Mouse (Mus musculus): Measurements from ENCODE around the gene Jph4. TPM values are rescaled to one million over a fixed set of nuclear protein-coding genes. Genes with fewer than 3 reads are reported as not detected.

The Jph4 gene
- polyA plus RNA-seq, 1 experiment from 2014 or later: 0.06 TPM

GRCm38 (mm10) chr14:55114759-55115701 lies 1.7 kb downstream of the Jph4 start:
- peak overlapping the region; percentile 54 for H3K4me3 ChIP-seq (replicated peaks)
- H3K4me2 ChIP-seq: peak overlapping the region; percentile 73
- DNase-seq (no peak), ATAC-seq (ENCODE audit: low read depth) (0 out of 2 replicates have a peak, but pooled peaks have one; percentile 22)
- H3K27me3 ChIP-seq: peaks cover 83% of the 10 kb centered on the region
- no peak overlapping the region for H3K27ac ChIP-seq
- H3K9ac ChIP-seq: peak overlapping the region; percentile 33; the same call in 1 of the 2 replicates
- WGBS (ENCODE audit: insufficient replicate concordance): under 1% methylated on average over 68 of the region's 78 CpGs
- H3K36me3 ChIP-seq: no peaks in the 10 kb centered on the region
- H3K9me3 ChIP-seq (replicated peaks): no peaks in the 10 kb centered on the region
- peaks cover 12% of the 10 kb centered on the region for H3K4me1 ChIP-seq (replicated peaks)

GRCm38 (mm10) chr14:55113975-55114645 lies 2.6 kb downstream of the Jph4 start:
- no peak overlapping the region for H3K9ac ChIP-seq
- WGBS (ENCODE audit: insufficient replicate concordance): 8% methylated on average over 26 of the region's 26 CpGs
- DNase-seq (no peak), ATAC-seq (ENCODE audit: low read depth) (no peak)
- H3K27me3 ChIP-seq: peaks cover 93% of the 10 kb centered on the region
- no peaks in the 10 kb centered on the region for H3K36me3 ChIP-seq
- H3K4me1 ChIP-seq (replicated peaks): peaks cover 17% of the 10 kb centered on the region
- peak overlapping the region; percentile 54 for H3K4me3 ChIP-seq (replicated peaks)
- H3K4me2 ChIP-seq: peak overlapping the region; percentile 73
- no peak overlapping the region for H3K27ac ChIP-seq
- no peaks in the 10 kb centered on the region for H3K9me3 ChIP-seq (replicated peaks)

GRCm38 (mm10) chr14:55113351-55113974 lies 3.3 kb downstream of the Jph4 start:
- H3K9ac ChIP-seq: no peak overlapping the region
- no peak overlapping the region for H3K4me3 ChIP-seq (replicated peaks)
- no peak for DNase-seq

GRCm38 (mm10) chr14:55111720-55112119 lies 5.0 kb downstream of the Jph4 start:
- WGBS (ENCODE audit: insufficient replicate concordance): 55% methylated on average over 2 of the region's 2 CpGs
- peaks cover 95% of the 10 kb centered on the region for H3K27me3 ChIP-seq
- peaks cover 33% of the 10 kb centered on the region for H3K4me1 ChIP-seq (replicated peaks)
- H3K36me3 ChIP-seq: no peaks in the 10 kb centered on the region
- no peak overlapping the region for H3K27ac ChIP-seq
- no peaks in the 10 kb centered on the region for H3K9me3 ChIP-seq (replicated peaks)
- no peak overlapping the region for H3K4me3 ChIP-seq (replicated peaks)
- no peak for ATAC-seq (ENCODE audit: low read depth)
- no peak overlapping the region for H3K9ac ChIP-seq
- H3K4me2 ChIP-seq: no peak overlapping the region
- no peak for DNase-seq

More at GRCm38 (mm10) chr14:55113351-55113974, 3.3 kb downstream of the Jph4 start:
- peaks cover 20% of the 10 kb centered on the region for H3K4me1 ChIP-seq (replicated peaks)
- no peak for ATAC-seq (ENCODE audit: low read depth)
- no peak overlapping the region for H3K27ac ChIP-seq
- 53% methylated on average over 51 of the region's 51 CpGs for WGBS (ENCODE audit: insufficient replicate concordance)
- H3K9me3 ChIP-seq (replicated peaks): no peaks in the 10 kb centered on the region
- peaks cover 99% of the 10 kb centered on the region for H3K27me3 ChIP-seq
- H3K36me3 ChIP-seq: no peaks in the 10 kb centered on the region
- H3K4me2 ChIP-seq: no peak overlapping the region

- no peak overlapping the region for H3K27ac ChIP-seq
- ATAC-seq (ENCODE audit: low read depth): no peak
- no peak overlapping the region for H3K4me2 ChIP-seq
- H3K36me3 ChIP-seq: no peaks in the 10 kb centered on the region
- H3K4me1 ChIP-seq (replicated peaks): peaks cover 42% of the 10 kb centered on the region
- WGBS (ENCODE audit: insufficient replicate concordance): 25% methylated on average over 9 of the region's 9 CpGs
- H3K9me3 ChIP-seq (replicated peaks): no peaks in the 10 kb centered on the region
- H3K9ac ChIP-seq: no peak overlapping the region
- DNase-seq: no peak
- peaks cover 79% of the 10 kb centered on the region for H3K27me3 ChIP-seq
- no peak overlapping the region for H3K4me3 ChIP-seq (replicated peaks)
Measured at GRCm38 (mm10) chr14:55110076-55110475, 6.7 kb downstream of the Jph4 start.

GRCm38 (mm10) chr14:55109048-55109873 lies 7.5 kb downstream of the Jph4 start:
- H3K27me3 ChIP-seq: peaks cover 71% of the 10 kb centered on the region
- H3K4me3 ChIP-seq (replicated peaks): no peak overlapping the region
- 21% methylated on average over 21 of the region's 21 CpGs for WGBS (ENCODE audit: insufficient replicate concordance)
- H3K9ac ChIP-seq: no peak overlapping the region
- no peak for DNase-seq
- H3K4me1 ChIP-seq (replicated peaks): peaks cover 40% of the 10 kb centered on the region
- no peak overlapping the region for H3K27ac ChIP-seq
- no peak for ATAC-seq (ENCODE audit: low read depth)
- no peaks in the 10 kb centered on the region for H3K9me3 ChIP-seq (replicated peaks)
- 0 out of 2 replicates have a peak, but pooled peaks cover 2% of the 10 kb centered on the region for H3K36me3 ChIP-seq
- H3K4me2 ChIP-seq: no peak overlapping the region

- no peak overlapping the region for H3K9ac ChIP-seq
- H3K36me3 ChIP-seq: peaks cover 10% of the 10 kb centered on the region
- H3K27ac ChIP-seq: no peak overlapping the region
- 25% methylated on average over 9 of the region's 9 CpGs for WGBS (ENCODE audit: insufficient replicate concordance)
- H3K4me2 ChIP-seq: no peak overlapping the region
- peaks cover 38% of the 10 kb centered on the region for H3K4me1 ChIP-seq (replicated peaks)
- no peak overlapping the region for H3K4me3 ChIP-seq (replicated peaks)
- H3K9me3 ChIP-seq (replicated peaks): no peaks in the 10 kb centered on the region
- DNase-seq (no peak), ATAC-seq (ENCODE audit: low read depth) (no peak)
- peaks cover 62% of the 10 kb centered on the region for H3K27me3 ChIP-seq
Measured at GRCm38 (mm10) chr14:55108202-55108870, 8.4 kb downstream of the Jph4 start.

GRCm38 (mm10) chr14:55106990-55107389 lies 9.7 kb downstream of the Jph4 start:
- no peak for ATAC-seq (ENCODE audit: low read depth)
- H3K9ac ChIP-seq: no peak overlapping the region
- peak overlapping the region; percentile 72 for H3K27ac ChIP-seq
- peaks cover 38% of the 10 kb centered on the region for H3K4me1 ChIP-seq (replicated peaks)
- peak overlapping the region; percentile 70; the same call in 1 of the 2 replicates for H3K4me3 ChIP-seq (replicated peaks)
- peaks cover 48% of the 10 kb centered on the region for H3K27me3 ChIP-seq
- 73% methylated on average over 8 of the region's 8 CpGs for WGBS (ENCODE audit: insufficient replicate concordance)
- H3K4me2 ChIP-seq: peak overlapping the region; percentile 93
- H3K36me3 ChIP-seq: peaks cover 23% of the 10 kb centered on the region
- no peaks in the 10 kb centered on the region for H3K9me3 ChIP-seq (replicated peaks)
- no peak for DNase-seq

GRCm38 (mm10) chr14:55105836-55106809 lies 10.6 kb downstream of the Jph4 start, which contains the start of gene Ap1g2:
TSS of gene Ap1g2 (minus strand) at chr14:55106593.
- Histone ChIP-seq H3K4me3 (replicated peaks) (peak within 1 kb of the TSS; percentile 70), H3K9ac (peak within 1 kb of the TSS; percentile 76), H3K36me3 (peaks cover 27% of the 10 kb centered on the region), H3K27me3 (peaks cover 40% of the 10 kb centered on the region), H3K4me1 (replicated peaks) (peaks cover 38% of the 10 kb centered on the region), H3K4me2 (peak within 1 kb of the TSS; percentile 93), H3K9me3 (replicated peaks) (no peaks in the 10 kb centered on the region), H3K27ac (peak within 1 kb of the TSS; percentile 72)
- WGBS (ENCODE audit: insufficient replicate concordance): under 1% methylated on average over 39 of the region's 39 CpGs
- DNase-seq (peak; percentile 86), ATAC-seq (ENCODE audit: low read depth) (peak; percentile 95)

All from liver, embryonic 13.5 days (tissue).